Mouse (Mus musculus) intestine, postnatal 0 days (tissue): ENCODE results near the gene Rnf151. TPM values are rescaled to one million over a fixed set of nuclear protein-coding genes. Genes with fewer than 3 reads are reported as not detected.

Experiments used
- ATAC-seq: fragments of 200-750 bp; cut with Nextera tagmentation; 2 replicates; pipeline ENCODE4 v1.8.0; 2017; ENCODE audit warnings: mild to moderate bottlenecking, moderate TSS enrichment, moderate library complexity
- H3K27ac ChIP-seq: fragments of 300-500 bp; sonication (generic); 2 replicates; pipeline ENCODE4 v1.5.1; 2014; ENCODE audit warnings: mild to moderate bottlenecking, low read depth, low read length, moderate library complexity
- H3K27me3 ChIP-seq: fragments of 300-500 bp; sonication (generic); replicated peaks from 2 replicates; pipeline ENCODE4 v1.6.1; 2014; ENCODE audit warnings: low read length, mixed read lengths; ENCODE audit not compliant: control insufficient read depth, insufficient read depth
- H3K36me3 ChIP-seq: fragments of 300-500 bp; sonication (generic); 2 replicates; pipeline ENCODE4 v1.6.1; 2014; ENCODE audit warnings: mild to moderate bottlenecking, moderate library complexity; ENCODE audit not compliant: control insufficient read depth, insufficient read depth
- H3K4me1 ChIP-seq: fragments of 300-500 bp; sonication (generic); replicated peaks from 2 replicates; pipeline ENCODE4 v1.6.1; 2014; ENCODE audit warnings: antibody characterized with exemption, low read length, mixed read lengths; ENCODE audit not compliant: control insufficient read depth, insufficient read depth
- H3K4me2 ChIP-seq: fragments of 300-500 bp; sonication (generic); replicated peaks from 2 replicates; pipeline ENCODE4 v1.6.1; 2014; ENCODE audit warnings: low read depth, mild to moderate bottlenecking, moderate library complexity
- H3K4me3 ChIP-seq: fragments of 300-500 bp; sonication (generic); 2 replicates; pipeline ENCODE4 v1.5.1; 2014; ENCODE audit warnings: low read depth, low read length
- H3K9ac ChIP-seq: fragments of 300-500 bp; sonication (generic); 2 replicates; pipeline ENCODE4 v1.6.1; 2014; ENCODE audit warnings: mild to moderate bottlenecking, low read depth, low read length
- H3K9me3 ChIP-seq: fragments of 300-500 bp; sonication (generic); 2 replicates; pipeline ENCODE4 v1.6.1; 2016; ENCODE audit warnings: mixed run types; ENCODE audit not compliant: control insufficient read depth
- CTCF ChIP-seq: sonication (generic); IDR thresholded peaks from 2 replicates; pipeline ENCODE4 v1.5.1; 2016; ENCODE audit warnings: low read depth, mild to moderate bottlenecking, control low read depth, antibody characterized with exemption, moderate library complexity
- WGBS: fragments of 180-500 bp; shearing (Covaris S2); extraction: QIAGEN DNeasy Blood & Tissue Kit; methylation state at CpG from one replicate; pipeline ENCODE4 v1.1.7; 2014; 5-methylcytosine and 5-hydroxymethylcytosine counted together
- polyA plus RNA-seq: library from polyadenylated mRNA; unstranded; fragments of >200 nt; fragmentation: Nextera tagmentation; extraction: Ambion mirVana; gene quantifications from 2 replicates; pipeline ENCODE4 v1.2.1, GENCODE M21; 2015

Gene Rnf151
- polyA plus RNA-seq: not detected in 2 replicates

DNA sequence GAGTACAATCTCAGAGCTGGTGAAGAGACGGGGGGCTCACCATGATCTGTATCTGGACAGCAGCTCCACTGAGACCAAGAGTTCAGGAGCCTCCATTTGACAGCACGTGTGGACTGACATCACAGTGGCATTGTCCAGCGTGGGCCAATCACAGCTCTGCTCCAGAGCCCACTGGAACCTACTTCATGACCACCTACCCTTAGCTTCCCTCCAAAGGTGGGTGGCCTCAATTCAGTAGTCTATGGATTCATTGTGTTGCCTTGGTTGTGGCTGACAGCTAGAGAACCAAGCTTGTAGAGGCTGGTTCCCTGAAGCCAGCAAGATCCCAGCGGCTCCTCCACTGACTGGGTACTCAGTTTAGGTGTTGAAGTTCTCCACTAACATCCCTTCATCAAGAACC is at the start of gene Rnf151, which contains the start of gene Rps2:
TSS of gene Rnf151 (minus strand) at position 121 of the 400 bp plus-strand sequence.
TSS of gene Rps2 (plus strand) at position 174 of the 400 bp plus-strand sequence.
- Histone ChIP-seq H3K4me3 (peak within 1 kb of the TSS; percentile 82), H3K4me2 (peak within 1 kb of the TSS; percentile 67), H3K4me1 (no peaks in the 10 kb centered on the region), H3K36me3 (peaks cover 15% of the 10 kb centered on the region), H3K9ac (no peak within 1 kb of the TSS), H3K27ac (no peak within 1 kb of the TSS), H3K9me3 (no peaks in the 10 kb centered on the region), H3K27me3 (no peaks in the 10 kb centered on the region)
- ATAC-seq: no peak
- TF ChIP-seq CTCF: no peak
- 80% methylated on average over 4 of the region's 4 CpGs for WGBS

DNA sequence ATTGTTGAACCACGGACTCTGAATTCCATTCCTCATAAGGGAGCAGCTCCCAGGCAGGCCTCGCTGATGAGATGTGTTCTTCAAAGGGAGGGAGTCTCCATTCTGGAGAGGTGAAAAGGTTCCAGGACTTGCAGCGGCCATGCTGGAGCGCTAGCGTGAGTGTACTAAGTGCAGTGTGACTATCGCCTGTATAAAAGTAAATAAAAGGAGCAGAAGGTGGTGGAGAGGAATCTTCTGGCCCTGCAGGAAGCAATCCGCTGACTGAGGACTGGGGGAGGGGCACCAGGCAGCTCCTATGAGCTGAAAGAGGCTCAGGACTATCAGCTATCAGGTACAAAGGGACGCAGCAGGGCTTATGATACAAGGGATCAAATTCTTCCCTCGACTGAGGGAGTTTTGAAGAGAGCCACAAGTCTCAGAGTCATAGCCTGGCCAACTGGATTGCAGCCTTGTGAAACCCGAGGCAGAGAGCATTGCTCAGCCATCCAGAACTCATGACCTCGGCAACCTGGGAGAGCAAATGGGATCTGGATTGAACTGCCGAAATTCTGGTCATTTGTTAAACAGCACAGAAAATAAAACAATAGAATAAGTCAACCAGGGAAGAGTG is 48.5 kb upstream of the Rnf151 start:
- no peak for ATAC-seq
- H3K4me3 ChIP-seq: no peak overlapping the region
- TF ChIP-seq CTCF: no peak
- H3K27ac ChIP-seq: no peak overlapping the region
- WGBS: 20% methylated on average over 12 of the region's 12 CpGs
- H3K4me2 ChIP-seq: no peak overlapping the region
- no peak overlapping the region for H3K9ac ChIP-seq
- no peaks in the 10 kb centered on the region for H3K9me3 ChIP-seq
- no peaks in the 10 kb centered on the region for H3K36me3 ChIP-seq
- H3K4me1 ChIP-seq: no peaks in the 10 kb centered on the region
- H3K27me3 ChIP-seq: no peaks in the 10 kb centered on the region

GRCm38 (mm10) chr17:24765016-24765905 is 47.4 kb upstream of the Rnf151 start:
- no peaks in the 10 kb centered on the region for H3K36me3 ChIP-seq
- H3K9me3 ChIP-seq: no peaks in the 10 kb centered on the region
- no peak overlapping the region for H3K27ac ChIP-seq
- 51% methylated on average over 22 of the region's 22 CpGs for WGBS
- TF ChIP-seq CTCF: no peak
- H3K4me3 ChIP-seq: no peak overlapping the region
- no peaks in the 10 kb centered on the region for H3K27me3 ChIP-seq
- no peaks in the 10 kb centered on the region for H3K4me1 ChIP-seq
- no peak overlapping the region for H3K9ac ChIP-seq
- no peak overlapping the region for H3K4me2 ChIP-seq
- no peak for ATAC-seq

DNA sequence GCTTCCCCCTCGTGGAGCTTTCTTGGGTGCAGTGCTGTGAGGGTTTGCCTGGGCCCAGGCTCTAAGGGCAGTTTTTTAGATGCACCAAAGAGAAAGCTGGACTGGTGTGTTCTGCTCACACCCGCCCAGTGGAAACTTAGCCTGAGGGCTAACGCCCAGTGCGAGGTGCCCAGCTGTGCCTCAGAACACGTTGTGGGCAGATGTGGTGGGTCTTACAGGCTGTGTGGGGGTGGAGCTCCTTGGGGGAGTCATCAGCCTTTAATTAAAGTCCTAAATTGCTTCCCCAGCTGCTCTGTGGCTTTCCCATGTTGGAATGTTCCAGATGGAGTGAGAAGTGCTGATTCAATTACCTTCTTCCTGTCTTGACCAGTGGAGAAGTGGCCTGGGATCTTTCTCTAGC is 43.3 kb upstream of the Rnf151 start:
- Histone ChIP-seq H3K4me1 (no peaks in the 10 kb centered on the region), H3K9me3 (no peaks in the 10 kb centered on the region), H3K4me2 (no peak overlapping the region), H3K27ac (no peak overlapping the region), H3K27me3 (0 out of 2 replicates have a peak, but pooled peaks cover 2% of the 10 kb centered on the region), H3K4me3 (no peak overlapping the region), H3K36me3 (no peaks in the 10 kb centered on the region), H3K9ac (no peak overlapping the region)
- no peak for ATAC-seq
- WGBS: 51% methylated on average over 5 of the region's 5 CpGs
- TF ChIP-seq CTCF: no peak

DNA sequence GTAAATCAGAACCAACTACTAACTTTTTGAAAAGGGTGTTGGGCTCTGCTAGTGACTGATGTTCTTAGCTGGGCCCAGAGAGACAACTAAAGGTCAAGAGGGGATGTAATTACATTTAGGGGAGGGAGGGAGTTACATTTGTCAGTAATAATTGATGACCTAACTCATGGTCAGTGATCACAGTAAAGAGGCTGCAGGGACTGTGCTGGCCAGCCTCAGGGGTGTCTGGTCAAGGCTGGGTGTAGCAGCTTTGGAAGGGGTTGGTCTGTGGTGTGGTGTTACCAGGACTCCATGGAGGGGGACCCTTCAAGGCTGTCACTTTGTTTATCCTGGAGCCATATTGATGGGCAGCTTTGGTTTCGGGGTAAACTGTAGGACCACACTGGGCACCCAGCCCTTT is 39.5 kb upstream of the Rnf151 start:
- no peak overlapping the region for H3K9ac ChIP-seq
- ATAC-seq: no peak
- peaks cover 29% of the 10 kb centered on the region for H3K27me3 ChIP-seq
- no peak overlapping the region for H3K27ac ChIP-seq
- no peaks in the 10 kb centered on the region for H3K9me3 ChIP-seq
- TF ChIP-seq CTCF: no peak
- H3K4me1 ChIP-seq: 0 out of 2 replicates have a peak, but pooled peaks cover 1% of the 10 kb centered on the region
- no peak overlapping the region for H3K4me2 ChIP-seq
- no peaks in the 10 kb centered on the region for H3K36me3 ChIP-seq
- H3K4me3 ChIP-seq: no peak overlapping the region
- WGBS: 83% methylated on average over 1 of the region's 1 CpGs
